Mouse (Mus musculus) G1E (cell line): ENCODE data around the gene Arrdc1. TPM values are rescaled to one million over a fixed set of nuclear protein-coding genes. Genes with fewer than 3 reads are reported as not detected.

Experiments used
- ATAC-seq: 2 replicates; pipeline ENCODE4 v1.8.0; 2016; ENCODE audit warnings: mild to moderate bottlenecking; ENCODE audit not compliant: insufficient number of reproducible peaks, poor library complexity, low FRiP score, severe bottlenecking; ENCODE audit errors: extremely low read depth
- DNase-seq: peaks from one replicate; pipeline ENCODE4 v3.0.0; 2012; ENCODE audit warnings: low spot score
- H3K27me3 ChIP-seq: 2 replicates; pipeline ENCODE4 v1.6.1; 2012; ENCODE audit warnings: mild to moderate bottlenecking, low read length, inconsistent platforms; ENCODE audit not compliant: insufficient read depth
- H3K36me3 ChIP-seq: replicated peaks from 2 replicates; pipeline ENCODE3; 2012; ENCODE audit warnings: mild to moderate bottlenecking, inconsistent platforms
- H3K4me1 ChIP-seq: 2 replicates; pipeline ENCODE4 v1.6.1; 2012; ENCODE audit warnings: low read depth, low read length, inconsistent platforms, mixed read lengths; ENCODE audit not compliant: insufficient read depth
- H3K4me3 ChIP-seq: 2 replicates; pipeline ENCODE4 v1.5.1; 2012; ENCODE audit warnings: low read depth, mild to moderate bottlenecking, inconsistent platforms, low read length, moderate library complexity, mixed read lengths
- H3K9me3 ChIP-seq: replicated peaks from 2 replicates; pipeline ENCODE4 v1.6.1; 2012; ENCODE audit warnings: inconsistent platforms
- CTCF ChIP-seq: IDR thresholded peaks from 2 replicates; pipeline ENCODE4 v1.5.1; 2012; ENCODE audit warnings: low read depth, low read length, inconsistent platforms, mixed read lengths
- GATA1 ChIP-seq: IDR thresholded peaks from 2 replicates; pipeline ENCODE4 v1.6.1; 2012; ENCODE audit warnings: borderline replicate concordance, low read length, inconsistent platforms, mixed read lengths
- GATA2 ChIP-seq: IDR thresholded peaks from 2 replicates; pipeline ENCODE4 v1.6.1; 2012; ENCODE audit warnings: low read depth, low read length, inconsistent platforms, borderline replicate concordance
- POLR2AphosphoS5 ChIP-seq: IDR thresholded peaks from 2 replicates; pipeline ENCODE4 v1.6.1; 2012; ENCODE audit warnings: low read depth, low read length, inconsistent platforms; ENCODE audit not compliant: insufficient replicate concordance
- TAL1 ChIP-seq: conservative IDR thresholded peaks from 2 replicates; pipeline ENCODE4 v1.6.1; 2012; ENCODE audit warnings: low read depth, low read length, inconsistent platforms, mixed read lengths
- polyA plus RNA-seq: library from polyadenylated mRNA; stranded (reverse); fragments of >175 nt; gene quantifications from 2 replicates; pipeline ENCODE4 v1.2.3, GENCODE M21; 2012
- total RNA-seq, 2 experiments: library from RNA; stranded (forward) in 1 of 2; stranded (reverse) in 1 of 2; fragments of 200-1000 nt in 1 of 2; fragments of >200 nt in 1 of 2; fragmentation: Nextera tagmentation in 1 of 2; gene quantifications; 2 replicates each; pipeline ENCODE4 v1.2.3; 2014 to 2017

The Arrdc1 gene
- total and polyA plus RNA-seq, 3 experiments, result 41.1 to 51.6 (median 51.1) TPM

- no peak for ATAC-seq
- TF ChIP-seq GATA2 (no peak), POLR2AphosphoS5 (no peak), CTCF (no peak), TAL1 (no peak), GATA1 (no peak)
- Histone ChIP-seq H3K4me3 (no peak overlapping the region), H3K36me3 (peaks cover 53% of the 10 kb centered on the region), H3K4me1 (peaks cover 6% of the 10 kb centered on the region), H3K27me3 (no peaks in the 10 kb centered on the region), H3K9me3 (no peaks in the 10 kb centered on the region)
- DNase-seq, result no peak
Observed at GRCm38 (mm10) chr2:24926345-24926964, 8.6 kb downstream of the Arrdc1 start.

GRCm38 (mm10) chr2:24925284-24925683 lies 9.8 kb downstream of the Arrdc1 start:
- TF ChIP-seq GATA1, result no peak
- TF ChIP-seq CTCF, result no peak
- TF ChIP-seq TAL1, result no peak
- no peak for TF ChIP-seq GATA2
- TF ChIP-seq POLR2AphosphoS5, result no peak
- H3K4me1 ChIP-seq, result peaks cover 8% of the 10 kb centered on the region
- DNase-seq, result no peak

GRCm38 (mm10) chr2:24923561-24923960 lies 11.5 kb downstream of the Arrdc1 start:
- Histone ChIP-seq H3K4me3 (no peak overlapping the region), H3K9me3 (no peaks in the 10 kb centered on the region), H3K4me1 (peaks cover 12% of the 10 kb centered on the region), H3K27me3 (no peaks in the 10 kb centered on the region), H3K36me3 (peaks cover 39% of the 10 kb centered on the region)
- ATAC-seq (no peak), DNase-seq (no peak)
- TF ChIP-seq GATA1, result no peak
- TF ChIP-seq CTCF, result 0 out of 2 replicates have a peak, but pooled peaks have one; percentile 14

More at GRCm38 (mm10) chr2:24925284-24925683, 9.8 kb downstream of the Arrdc1 start:
- Histone ChIP-seq H3K27me3 (no peaks in the 10 kb centered on the region), H3K9me3 (no peaks in the 10 kb centered on the region), H3K36me3 (peaks cover 47% of the 10 kb centered on the region), H3K4me3 (no peak overlapping the region)
- no peak for ATAC-seq

DNA sequence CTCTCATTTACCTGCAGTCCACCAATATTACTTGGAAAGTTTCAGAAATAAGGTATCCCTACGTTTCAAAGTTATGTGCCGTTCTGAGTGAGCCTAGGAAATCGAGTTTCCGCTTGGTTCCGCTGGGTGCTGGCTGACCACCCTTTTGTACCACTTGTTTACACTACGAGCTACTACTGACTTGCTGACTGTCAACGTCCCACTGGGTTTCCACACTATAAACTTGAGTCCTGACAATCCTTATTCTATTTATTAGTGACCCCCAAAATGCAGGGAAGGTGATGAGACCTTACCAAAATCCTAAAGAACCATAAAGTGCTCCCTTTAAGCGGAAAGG lies 15.2 kb downstream of the Arrdc1 start:
- Histone ChIP-seq H3K27me3 (no peaks in the 10 kb centered on the region), H3K4me3 (peak overlapping the region; percentile 97), H3K9me3 (no peaks in the 10 kb centered on the region), H3K36me3 (peaks cover 14% of the 10 kb centered on the region), H3K4me1 (peaks cover 21% of the 10 kb centered on the region)
- DNase-seq, result peak; percentile 19
- TF ChIP-seq GATA1 (no peak), GATA2 (no peak), CTCF (no peak), POLR2AphosphoS5 (no peak), TAL1 (no peak)
- no peak for ATAC-seq

DNA sequence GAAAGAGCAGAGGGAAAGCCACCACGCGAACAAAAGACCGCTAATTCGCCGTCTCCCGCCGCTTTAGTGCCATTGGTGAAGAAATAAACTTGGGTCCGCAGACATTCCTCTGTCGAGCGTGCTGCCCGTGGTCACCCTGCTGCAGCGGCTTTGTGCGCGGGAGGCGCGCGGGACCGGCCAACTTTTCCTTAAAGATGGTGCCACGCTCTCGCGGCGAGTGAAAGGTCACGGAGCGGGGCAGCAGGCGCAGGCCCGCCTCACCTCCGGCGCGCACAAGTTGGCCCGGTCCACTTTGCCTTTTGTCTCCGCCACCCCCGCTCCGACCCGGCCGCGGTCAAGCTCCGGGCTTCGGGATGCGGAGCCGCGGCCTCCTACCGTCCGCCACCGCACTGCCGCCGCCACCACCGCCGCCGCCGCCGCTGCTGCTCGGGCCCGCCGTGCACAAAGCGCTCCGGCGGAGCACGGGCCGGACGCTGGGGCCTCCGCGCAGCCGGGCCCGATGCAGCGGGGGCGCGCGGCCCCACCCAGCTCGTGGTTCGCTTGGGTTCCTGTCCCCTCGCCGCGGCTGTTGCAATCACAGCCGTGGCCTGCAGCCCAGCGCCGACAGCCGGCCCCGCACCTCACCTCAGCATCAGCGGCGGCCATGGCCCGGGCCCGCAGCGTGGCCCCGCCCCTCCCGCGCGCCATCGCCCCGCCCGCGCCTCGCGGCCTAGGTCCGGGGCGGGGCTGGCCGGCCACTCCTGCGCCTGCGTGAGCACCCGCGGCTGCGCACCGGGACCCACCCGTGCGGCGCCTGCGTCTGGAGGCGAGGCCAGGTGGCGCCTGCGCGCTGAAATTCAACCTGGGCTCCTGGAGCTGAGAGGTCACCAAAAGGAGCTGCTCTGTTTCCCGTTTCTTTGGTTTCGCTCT lies 15.9 kb downstream of the Arrdc1 start, which contains the start of gene Ehmt1:
Gene Ehmt1, minus strand, starts transcription at position 685 of the 909 bp plus-strand sequence.
- TF ChIP-seq CTCF (no peak), GATA1 (no peak), GATA2 (no peak), POLR2AphosphoS5 (no peak), TAL1 (no peak)
- ATAC-seq (peak; percentile 68), DNase-seq (peak; percentile 95)
- Histone ChIP-seq H3K36me3 (peaks cover 15% of the 10 kb centered on the region), H3K4me3 (peak within 1 kb of the TSS; percentile 97), H3K9me3 (no peaks in the 10 kb centered on the region), H3K27me3 (no peaks in the 10 kb centered on the region), H3K4me1 (peaks cover 24% of the 10 kb centered on the region)

GRCm38 (mm10) chr2:24914762-24915161 lies 20.3 kb downstream of the Arrdc1 start:
- DNase-seq (no peak), ATAC-seq (no peak)
- Histone ChIP-seq H3K36me3 (peaks cover 41% of the 10 kb centered on the region), H3K9me3 (no peaks in the 10 kb centered on the region), H3K4me3 (no peak overlapping the region), H3K4me1 (peaks cover 33% of the 10 kb centered on the region), H3K27me3 (no peaks in the 10 kb centered on the region)
- TF ChIP-seq GATA1 (no peak), CTCF (no peak), POLR2AphosphoS5 (no peak), GATA2 (no peak), TAL1 (no peak)
